Mouse (Mus musculus): Measurements from ENCODE around the gene Zzz3. TPM values are rescaled to one million over a fixed set of nuclear protein-coding genes. Genes with fewer than 3 reads are reported as not detected.

Zzz3 gene
- 66.9 and 77.3 TPM in 2 replicates for polyA plus RNA-seq (2011; ENCODE audit: insufficient read length, low read depth, missing spikeins)

- H3K27ac ChIP-seq (ENCODE audit: insufficient read depth, low read length), result peak within 1 kb of the TSS; percentile 97
- TF ChIP-seq CTCF (IDR thresholded peaks at IDR 0.05; ENCODE audit: borderline replicate concordance, insufficient read depth, low read length) (no peak), POLR2A (IDR thresholded peaks at IDR 0.05; ENCODE audit: low read depth, low read length) (peak; percentile 48)
- H3K4me3 ChIP-seq (ENCODE audit: insufficient read depth, low read length), result peak within 1 kb of the TSS; percentile 89
- 0 out of 2 replicates have a peak, but pooled peaks cover 6% of the 10 kb centered on the region for H3K4me1 ChIP-seq (ENCODE audit: control insufficient read depth, insufficient read depth, low read length)
These were observed at the start of gene Zzz3 for GRCm38 (mm10) chr3:152395350-152396277. TSS of gene Zzz3 (plus strand) at chr3:152395473.

DNA sequence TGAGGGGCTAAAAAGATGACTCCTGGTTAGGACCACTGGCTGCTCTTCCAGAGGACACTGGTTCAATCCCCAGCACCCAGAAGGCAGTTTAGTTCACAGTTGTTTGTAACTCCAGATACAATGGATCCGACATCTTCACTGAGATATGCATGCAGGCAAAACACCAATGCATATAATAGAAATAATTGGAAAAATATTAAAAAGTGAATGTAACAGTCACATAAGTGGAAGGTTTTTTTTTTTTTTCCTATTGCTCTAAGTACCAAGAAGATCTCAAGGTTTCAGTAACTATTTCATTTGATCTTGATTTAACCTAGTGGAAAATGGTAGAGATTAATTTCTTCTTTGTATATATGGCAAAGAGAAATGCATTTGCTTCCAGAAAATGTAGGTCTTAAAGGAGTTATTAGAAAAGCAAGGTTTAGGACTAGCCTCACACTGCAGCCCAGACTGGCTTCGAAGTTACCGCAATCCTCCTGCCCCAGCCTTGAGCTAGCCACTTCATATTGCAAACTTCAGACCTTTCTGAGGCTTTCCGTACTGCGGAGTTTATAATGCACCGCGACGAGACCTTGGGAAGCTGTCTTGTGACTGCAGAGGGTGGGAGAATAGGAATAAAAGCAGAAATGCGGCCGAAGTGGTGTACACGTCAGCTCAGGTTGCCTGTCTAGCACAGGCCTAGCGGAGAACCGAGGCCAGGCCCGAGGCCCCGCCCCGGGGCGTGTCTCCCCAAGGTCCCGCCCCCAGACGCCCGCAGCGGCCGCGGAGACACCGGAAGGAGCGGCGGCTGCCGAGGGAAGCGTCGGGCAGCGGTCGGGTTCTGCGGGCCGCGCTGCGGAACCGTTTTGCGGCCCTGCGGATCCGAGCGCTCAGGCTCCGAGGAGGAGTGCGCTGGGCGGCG is 49.3 kb upstream of the Zzz3 start, which contains the start of gene Usp33:
Usp33 (plus strand) TSS at position 747 of the 901 bp plus-strand sequence.
- Histone ChIP-seq H3K4me3 (ENCODE audit: insufficient read depth, low read length) (peak within 1 kb of the TSS; percentile 91), H3K27ac (ENCODE audit: insufficient read depth, low read length) (peak within 1 kb of the TSS; percentile 58), H3K4me1 (ENCODE audit: control insufficient read depth, insufficient read depth, low read length) (peaks cover 6% of the 10 kb centered on the region; the same call in 1 of the 2 replicates)
- peak; percentile 97 for TF ChIP-seq POLR2A (IDR thresholded peaks at IDR 0.05; ENCODE audit: low read depth, low read length)
- TF ChIP-seq CTCF (IDR thresholded peaks at IDR 0.05; ENCODE audit: borderline replicate concordance, insufficient read depth, low read length), result no peak

DNA sequence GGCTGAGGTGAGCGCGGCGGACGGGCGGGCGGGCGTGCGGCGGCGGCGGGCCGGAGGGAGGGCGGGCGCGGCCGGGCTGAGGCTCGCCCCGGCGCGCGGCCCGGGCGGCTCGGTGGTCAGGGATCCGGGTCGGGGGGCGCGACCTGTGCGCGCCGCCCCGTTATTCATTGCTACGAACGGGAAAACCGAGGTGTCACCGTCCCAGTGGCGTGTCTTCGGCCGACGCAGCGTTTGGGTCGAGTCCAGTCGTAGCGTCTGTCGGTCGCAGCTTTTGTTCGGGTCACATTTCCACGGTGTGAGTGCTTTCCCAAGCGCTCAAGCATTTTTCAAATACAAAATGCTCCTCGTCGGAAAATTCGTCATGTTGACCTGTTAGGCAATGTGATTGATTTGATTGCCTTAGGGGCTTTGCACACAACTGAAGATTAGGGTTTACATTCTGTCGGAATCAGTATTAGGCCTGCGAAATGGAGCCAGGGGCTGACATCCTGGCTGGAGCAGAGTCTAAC is 48.6 kb upstream of the Zzz3 start:
- peaks cover 6% of the 10 kb centered on the region; the same call in 1 of the 2 replicates for H3K4me1 ChIP-seq (ENCODE audit: control insufficient read depth, insufficient read depth, low read length)
- TF ChIP-seq POLR2A (IDR thresholded peaks at IDR 0.05; ENCODE audit: low read depth, low read length) (no peak), CTCF (IDR thresholded peaks at IDR 0.05; ENCODE audit: borderline replicate concordance, insufficient read depth, low read length) (no peak)
- peak overlapping the region; percentile 6; the same call in 1 of the 2 replicates for H3K27ac ChIP-seq (ENCODE audit: insufficient read depth, low read length)
- H3K4me3 ChIP-seq (ENCODE audit: insufficient read depth, low read length), result peak overlapping the region; percentile 91

- peaks cover 6% of the 10 kb centered on the region; the same call in 1 of the 2 replicates for H3K4me1 ChIP-seq (ENCODE audit: control insufficient read depth, insufficient read depth, low read length)
- peak overlapping the region; percentile 91 for H3K4me3 ChIP-seq (ENCODE audit: insufficient read depth, low read length)
- TF ChIP-seq POLR2A (IDR thresholded peaks at IDR 0.05; ENCODE audit: low read depth, low read length), result no peak
- no peak overlapping the region for H3K27ac ChIP-seq (ENCODE audit: insufficient read depth, low read length)
These were observed 48.0 kb upstream of the Zzz3 start for GRCm38 (mm10) chr3:152347227-152347626.

DNA sequence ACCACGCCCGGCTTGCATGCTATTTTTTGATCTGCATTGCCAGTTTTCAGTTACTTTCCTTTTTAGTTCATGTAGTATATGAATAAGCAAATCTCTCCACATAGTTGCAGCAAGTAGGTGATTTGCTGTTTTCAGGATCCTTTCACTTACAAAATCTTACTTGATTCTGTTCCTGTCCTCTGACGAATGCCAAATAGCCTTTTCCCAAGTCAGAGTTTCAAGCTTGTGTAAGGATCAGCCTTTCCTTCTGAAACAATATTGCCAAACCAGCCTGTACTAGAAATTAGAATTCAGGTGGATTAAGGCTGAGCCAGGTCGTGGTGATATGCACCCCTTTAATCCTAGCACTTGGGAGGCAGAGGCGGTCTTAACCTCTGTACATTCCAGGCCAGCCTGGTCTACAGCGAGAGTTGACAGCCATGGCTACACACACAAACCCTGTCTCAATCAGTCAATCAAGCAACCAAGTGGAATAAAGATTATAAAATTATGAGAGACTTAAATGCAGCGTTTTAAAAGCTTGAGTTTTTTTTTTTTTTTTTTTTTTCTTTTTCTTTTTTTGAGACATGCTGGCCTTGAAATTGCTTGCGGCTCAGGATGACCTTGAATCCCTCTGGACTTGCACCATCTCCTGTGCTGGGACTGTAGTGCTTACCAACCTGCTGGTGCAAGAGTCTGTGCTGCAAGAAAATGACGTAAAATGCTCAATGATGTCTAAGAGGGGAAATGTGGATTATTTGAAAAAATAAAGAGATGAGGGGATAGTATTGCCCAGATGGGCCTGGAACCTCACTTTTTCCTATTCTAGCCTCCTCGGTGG is 47.1 kb upstream of the Zzz3 start:
- Histone ChIP-seq H3K4me3 (ENCODE audit: insufficient read depth, low read length) (peak overlapping the region; percentile 7; the same call in 1 of the 2 replicates), H3K4me1 (ENCODE audit: control insufficient read depth, insufficient read depth, low read length) (peaks cover 6% of the 10 kb centered on the region; the same call in 1 of the 2 replicates), H3K27ac (ENCODE audit: insufficient read depth, low read length) (no peak overlapping the region)
- TF ChIP-seq POLR2A (IDR thresholded peaks at IDR 0.05; ENCODE audit: low read depth, low read length) (no peak), CTCF (IDR thresholded peaks at IDR 0.05; ENCODE audit: borderline replicate concordance, insufficient read depth, low read length) (no peak)

- no peak overlapping the region for H3K27ac ChIP-seq (ENCODE audit: insufficient read depth, low read length)
- TF ChIP-seq POLR2A (IDR thresholded peaks at IDR 0.05; ENCODE audit: low read depth, low read length), result no peak
- no peak for TF ChIP-seq CTCF (IDR thresholded peaks at IDR 0.05; ENCODE audit: borderline replicate concordance, insufficient read depth, low read length)
- H3K4me1 ChIP-seq (ENCODE audit: control insufficient read depth, insufficient read depth, low read length), result peaks cover 6% of the 10 kb centered on the region; the same call in 1 of the 2 replicates
- H3K4me3 ChIP-seq (ENCODE audit: insufficient read depth, low read length), result no peak overlapping the region
These were observed 44.8 kb upstream of the Zzz3 start for GRCm38 (mm10) chr3:152350431-152350830.

DNA sequence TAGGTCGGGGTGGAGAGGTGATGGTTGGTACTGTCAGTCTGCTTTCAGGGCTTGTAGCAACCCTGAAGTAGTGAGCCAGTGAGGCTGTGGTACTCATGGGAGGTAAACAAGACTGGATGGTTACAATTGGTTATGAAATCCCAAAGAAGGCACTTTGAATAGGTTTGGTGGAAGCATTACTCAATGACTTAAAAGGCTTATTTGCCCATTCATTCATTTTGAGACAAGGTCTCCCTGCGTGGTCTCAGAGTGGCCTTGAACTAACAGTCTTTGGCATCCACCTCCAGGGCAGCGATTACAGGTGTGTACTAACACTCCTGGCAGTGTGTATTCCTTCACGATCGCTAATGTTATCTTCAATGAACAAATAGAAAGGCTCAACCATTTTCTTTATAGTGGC is 44.3 kb upstream of the Zzz3 start:
- peaks cover 6% of the 10 kb centered on the region; the same call in 1 of the 2 replicates for H3K4me1 ChIP-seq (ENCODE audit: control insufficient read depth, insufficient read depth, low read length)
- no peak overlapping the region for H3K27ac ChIP-seq (ENCODE audit: insufficient read depth, low read length)
- TF ChIP-seq CTCF (IDR thresholded peaks at IDR 0.05; ENCODE audit: borderline replicate concordance, insufficient read depth, low read length) (no peak), POLR2A (IDR thresholded peaks at IDR 0.05; ENCODE audit: low read depth, low read length) (no peak)
- H3K4me3 ChIP-seq (ENCODE audit: insufficient read depth, low read length), result no peak overlapping the region

DNA sequence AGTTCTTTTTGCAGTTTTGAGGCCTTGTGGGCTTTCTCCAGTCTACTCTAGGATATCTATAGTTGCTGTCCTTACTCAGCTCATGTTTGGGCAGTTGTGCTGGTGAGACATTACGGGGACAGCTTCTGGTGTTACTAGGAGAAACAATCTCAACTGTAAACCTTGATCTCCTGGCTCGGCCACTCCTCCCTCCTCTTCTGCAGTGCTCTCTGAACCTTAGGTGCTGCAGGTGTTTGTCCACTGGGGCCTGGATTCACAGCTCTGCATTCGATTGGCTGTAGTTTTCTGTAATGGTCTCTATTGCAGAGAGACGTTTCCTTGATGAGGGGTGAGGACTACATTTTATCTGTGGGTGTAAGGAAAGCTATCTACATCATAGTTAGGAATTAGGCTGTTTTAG is 43.0 kb upstream of the Zzz3 start:
- peaks cover 6% of the 10 kb centered on the region; the same call in 1 of the 2 replicates for H3K4me1 ChIP-seq (ENCODE audit: control insufficient read depth, insufficient read depth, low read length)
- no peak overlapping the region for H3K4me3 ChIP-seq (ENCODE audit: insufficient read depth, low read length)
- no peak overlapping the region for H3K27ac ChIP-seq (ENCODE audit: insufficient read depth, low read length)
- TF ChIP-seq POLR2A (IDR thresholded peaks at IDR 0.05; ENCODE audit: low read depth, low read length) (no peak), CTCF (IDR thresholded peaks at IDR 0.05; ENCODE audit: borderline replicate concordance, insufficient read depth, low read length) (no peak)
